Mouse (Mus musculus): ENCODE results near the gene Gm14862.

Gm14862 gene

GRCm38 (mm10) chrX:9222412-9223221 lies 34.1 kb downstream of the Gm14862 start:
- in situ Hi-C loops (cut with MboI, MseI), result no loop called here

GRCm38 (mm10) chrX:9221736-9222135 lies 35.0 kb downstream of the Gm14862 start:
- in situ Hi-C loops (cut with MboI, MseI), result no loop called here

GRCm38 (mm10) chrX:9221206-9221605 lies 35.5 kb downstream of the Gm14862 start:
- in situ Hi-C loops (cut with MboI, MseI), result no loop called here

GRCm38 (mm10) chrX:9219570-9219969 lies 37.1 kb downstream of the Gm14862 start:
- in situ Hi-C loops (cut with MboI, MseI), result no loop called here

GRCm38 (mm10) chrX:9216244-9216643 lies 40.5 kb downstream of the Gm14862 start:
- in situ Hi-C loops (cut with MboI, MseI), result no loop called here

GRCm38 (mm10) chrX:9205121-9205520 lies 51.6 kb downstream of the Gm14862 start:
- in situ Hi-C loops (cut with MboI, MseI), result no loop called here

- in situ Hi-C loops (cut with MboI, MseI), result no loop called here
Observed at GRCm38 (mm10) chrX:9202781-9203405, 53.8 kb downstream of the Gm14862 start.

- in situ Hi-C loops (cut with MboI, MseI), result no loop called here
Observed at GRCm38 (mm10) chrX:9201954-9202353, 54.7 kb downstream of the Gm14862 start.

Measured in regulatory T cell (primary cell).